Mouse (Mus musculus): Measurements from ENCODE around the gene Scand1.

DNA sequence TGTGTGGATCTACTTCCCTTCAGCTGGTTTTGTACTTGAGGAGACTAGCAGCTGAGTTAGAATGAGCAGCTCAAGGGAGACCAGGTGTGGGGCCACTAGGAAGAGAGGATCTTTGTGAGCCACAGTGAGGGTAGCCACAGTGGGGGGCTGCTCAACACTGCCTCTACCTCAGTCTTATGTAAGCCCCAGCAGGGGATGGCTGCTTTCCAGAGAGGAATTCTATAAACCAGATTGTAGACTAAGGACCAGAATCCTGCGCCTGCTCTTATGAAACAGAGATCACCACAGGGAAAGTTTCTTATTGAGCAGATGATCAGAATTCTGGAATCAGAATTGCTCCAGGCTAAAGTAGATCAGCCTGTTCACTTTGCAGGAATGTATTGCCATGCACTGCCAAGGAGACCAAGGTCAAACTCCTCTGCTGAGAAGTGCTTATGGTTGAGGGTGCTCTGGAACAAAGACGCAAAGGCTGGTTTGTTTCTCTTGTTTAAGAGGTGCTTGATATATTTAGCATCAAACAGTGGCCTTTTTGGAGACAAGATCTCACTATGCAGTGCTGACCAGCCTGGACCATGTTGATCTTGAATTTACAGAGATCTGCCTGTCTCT, 22.8 kb downstream of the Scand1 start:
- TF ChIP-seq CTCF (IDR thresholded peaks at IDR 0.05) (no peak), EP300 (IDR thresholded peaks at IDR 0.05) (no peak)

Data from lung, postnatal 0 days (tissue).